Mouse (Mus musculus): ENCODE results near the gene Flrt1.

Gene Flrt1

DNA sequence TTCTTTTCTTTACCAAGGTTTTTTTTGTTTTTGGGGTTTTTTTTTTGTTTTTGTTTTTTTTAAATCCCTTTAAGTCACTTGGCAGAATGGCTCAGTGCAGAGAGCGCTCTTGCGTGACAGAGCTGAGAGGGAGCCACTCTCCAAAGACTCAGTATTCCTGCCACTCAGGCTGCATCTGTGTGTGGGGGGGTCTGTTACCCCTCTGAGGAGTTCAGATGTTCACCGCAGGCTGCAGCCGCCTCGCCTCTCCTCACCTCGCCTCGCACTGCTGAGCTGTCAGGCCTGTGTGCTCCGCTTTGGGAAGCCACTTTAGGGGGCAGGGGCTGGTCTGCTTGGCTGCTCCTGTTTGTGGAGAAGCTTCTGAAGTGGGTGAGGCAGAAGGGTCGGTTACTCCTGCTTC is at the start of gene Flrt1:
TSS of gene Flrt1 (minus strand) at position 186 of the 400 bp plus-strand sequence.
- DNase-seq (ENCODE audit: low spot score in 2 of 2), result no peak

DNA sequence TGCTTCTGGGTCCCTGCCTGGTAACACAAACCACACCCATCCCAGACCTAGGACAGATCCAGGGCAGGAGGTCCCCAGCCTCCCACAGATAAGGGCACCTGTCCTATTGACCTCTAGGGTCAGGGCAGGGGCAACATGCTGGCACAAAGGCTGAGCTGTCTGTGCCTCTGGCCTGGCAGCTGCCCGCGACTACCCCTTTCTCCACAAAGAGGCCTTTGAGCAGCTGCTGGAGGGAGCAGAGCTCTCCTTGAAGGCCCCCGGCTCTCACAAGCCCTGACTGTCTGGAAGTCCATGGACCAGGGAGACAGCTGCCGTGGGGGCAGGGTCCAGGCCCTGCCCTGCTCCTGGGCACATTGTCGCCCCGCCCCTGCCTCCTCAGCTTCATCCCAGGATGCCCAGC is 49.7 kb upstream of the Flrt1 start:
- DNase-seq (ENCODE audit: low spot score in 2 of 2), result no peak

DNA sequence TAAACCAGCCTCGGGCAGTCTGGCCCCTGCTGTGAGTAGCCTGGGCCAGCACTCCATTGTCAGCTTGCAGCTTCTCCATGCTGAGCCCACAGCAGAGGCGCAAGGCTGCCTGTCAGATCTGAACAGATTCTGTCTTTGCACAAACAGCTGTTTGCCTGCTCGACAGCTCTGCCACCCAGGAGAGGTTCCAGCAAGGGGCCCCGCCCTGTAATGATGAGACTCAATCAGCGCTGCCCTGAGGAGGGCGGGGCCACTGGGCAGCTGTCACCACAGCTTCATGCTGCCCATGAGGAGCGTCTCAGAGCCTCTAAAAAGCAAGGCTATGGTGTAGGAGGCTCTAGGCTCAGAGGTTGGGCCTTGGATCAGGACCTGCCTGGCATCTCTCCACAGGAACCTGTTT is 47.7 kb upstream of the Flrt1 start:
- no peak for DNase-seq (ENCODE audit: low spot score in 2 of 2)

DNA sequence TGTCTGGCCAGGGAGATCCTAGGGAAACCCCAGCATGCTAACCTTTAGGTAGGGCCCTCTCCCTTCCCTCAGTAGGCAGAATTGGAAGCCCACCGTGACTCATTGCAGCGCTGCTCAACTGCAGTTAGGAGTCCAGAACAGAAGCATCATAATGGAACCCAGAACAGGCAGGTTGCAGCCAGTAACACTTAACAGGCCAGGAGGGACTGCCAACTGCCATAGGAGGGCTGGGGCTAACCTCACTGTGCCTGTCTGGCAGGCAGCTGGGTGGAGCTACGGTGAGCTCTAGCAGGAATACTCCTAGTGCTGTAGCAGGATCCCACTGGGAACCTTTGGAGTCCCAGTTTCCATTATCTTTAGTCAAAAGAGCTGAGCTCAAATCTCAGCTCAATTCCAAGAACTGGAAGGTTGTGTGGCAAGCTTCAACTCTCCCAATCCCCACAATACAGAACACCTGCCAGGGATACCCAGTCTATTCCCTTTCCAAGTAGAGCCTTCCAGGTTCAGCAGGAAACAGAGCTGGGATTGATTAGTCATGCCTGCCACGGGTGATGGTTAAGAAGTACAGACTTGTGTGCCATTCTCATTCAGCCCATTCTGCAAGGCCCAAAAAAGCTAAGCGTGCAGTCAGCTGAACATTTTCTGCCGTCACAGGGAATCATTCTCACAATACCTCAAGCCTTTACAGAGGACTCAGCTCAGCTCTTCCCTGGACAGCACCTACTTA is 46.6 kb upstream of the Flrt1 start:
- DNase-seq (ENCODE audit: low spot score in 2 of 2), result no peak

DNA sequence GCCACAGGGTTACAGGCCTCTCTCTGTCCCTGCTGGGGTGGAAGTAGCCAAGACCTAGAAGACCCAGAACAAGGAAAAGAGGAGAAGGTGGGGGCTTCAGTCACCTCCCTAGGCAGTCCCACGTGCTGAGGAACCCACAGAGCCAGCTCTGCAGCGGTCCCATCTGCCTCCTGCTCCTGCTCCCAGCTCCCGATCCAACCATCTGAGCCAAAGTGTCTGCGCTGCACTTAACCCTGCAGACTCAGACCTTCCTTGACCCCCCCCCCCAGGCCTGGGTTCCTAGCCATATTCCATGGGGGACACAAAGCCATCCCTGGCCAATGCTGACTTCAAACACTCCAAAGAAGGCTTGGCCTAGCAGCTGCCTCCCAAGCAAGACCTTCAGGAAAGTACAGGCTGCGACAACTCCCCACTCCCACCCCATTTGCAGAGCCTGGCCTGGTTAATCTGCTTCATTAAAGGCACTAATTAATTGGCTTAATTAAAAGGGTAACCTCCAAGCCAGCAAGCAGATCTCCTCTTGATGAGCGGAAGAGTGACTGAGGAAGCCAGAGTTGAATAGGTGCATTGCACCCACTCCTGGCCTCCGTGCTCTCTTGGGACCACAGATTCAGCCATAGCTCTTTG is 45.9 kb upstream of the Flrt1 start:
- DNase-seq (ENCODE audit: low spot score in 2 of 2), result no peak

DNA sequence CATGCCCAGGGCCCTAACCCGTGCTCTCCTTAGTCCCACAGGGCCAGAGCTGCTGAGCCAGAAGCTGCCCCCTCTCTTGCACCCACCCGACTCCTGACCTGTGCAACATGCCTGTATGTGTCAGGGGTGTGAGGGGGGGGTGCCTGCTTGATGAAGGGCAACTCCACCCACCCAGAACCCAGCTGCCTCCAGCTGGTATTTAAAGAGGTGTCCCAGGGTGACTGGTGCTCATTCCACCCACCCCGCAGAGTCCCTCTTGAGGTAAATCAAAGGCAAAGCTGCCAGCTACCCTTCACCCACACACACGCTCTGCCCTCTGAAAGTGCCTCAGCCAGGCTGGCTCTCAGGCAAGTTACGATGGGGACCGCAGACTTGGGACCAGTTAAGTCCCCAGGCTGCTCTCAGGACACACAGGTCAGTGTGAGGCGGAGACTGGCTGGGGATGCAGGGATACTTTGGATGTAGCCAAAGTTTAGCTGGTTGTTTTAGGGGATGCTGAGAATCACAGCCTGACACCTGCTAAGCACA is 43.7 kb upstream of the Flrt1 start:
- peak; percentile 37 to 46 for DNase-seq (ENCODE audit: low spot score in 2 of 2)

DNA sequence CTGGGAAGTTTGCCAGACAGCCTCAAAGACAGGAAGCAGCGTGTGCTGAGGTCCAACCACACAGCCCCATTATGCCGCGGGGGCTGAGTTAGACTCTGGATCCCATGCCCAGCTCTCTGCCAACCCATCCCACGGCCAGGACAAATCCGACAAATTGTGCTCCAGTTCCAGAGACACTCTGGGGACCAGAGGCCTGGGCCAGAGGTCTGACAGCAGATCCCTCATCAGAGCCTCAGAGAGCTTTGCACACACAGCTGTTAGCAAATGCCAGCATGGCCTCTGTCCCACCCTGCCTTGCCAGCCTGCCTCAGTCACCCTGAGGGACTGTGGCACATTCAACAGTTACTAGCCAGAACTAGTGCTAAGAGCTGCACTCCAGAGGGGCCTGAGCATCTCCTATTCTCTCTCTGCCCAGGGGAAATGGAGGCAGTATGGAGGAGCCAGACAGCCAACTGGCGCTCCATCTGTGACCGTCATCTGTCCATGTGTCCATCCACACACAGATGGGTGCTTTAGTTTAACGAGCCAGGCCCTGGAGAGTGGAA is 43.1 kb upstream of the Flrt1 start:
- DNase-seq (ENCODE audit: low spot score in 2 of 2), result no peak

DNA sequence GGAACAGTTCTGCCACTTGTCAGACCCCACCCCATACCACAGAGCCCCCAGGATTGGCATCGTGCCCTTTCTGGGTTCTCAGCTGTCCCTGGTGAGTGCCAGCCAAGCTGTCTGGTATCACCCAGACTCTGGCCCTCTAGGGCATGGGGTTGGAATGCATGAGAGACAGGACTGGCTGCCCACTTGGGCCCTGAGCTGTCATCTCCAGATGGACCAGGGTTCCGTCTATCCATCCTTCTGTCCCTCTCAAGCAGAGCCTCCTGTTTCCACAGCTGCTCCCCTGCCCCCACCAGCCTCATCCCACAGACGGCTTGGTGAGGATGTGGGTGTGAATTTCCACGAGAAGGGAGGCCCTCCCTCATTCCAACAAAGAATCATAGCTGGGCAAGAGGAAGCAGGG is 42.6 kb upstream of the Flrt1 start:
- no peak for DNase-seq (ENCODE audit: low spot score in 2 of 2)

DNA sequence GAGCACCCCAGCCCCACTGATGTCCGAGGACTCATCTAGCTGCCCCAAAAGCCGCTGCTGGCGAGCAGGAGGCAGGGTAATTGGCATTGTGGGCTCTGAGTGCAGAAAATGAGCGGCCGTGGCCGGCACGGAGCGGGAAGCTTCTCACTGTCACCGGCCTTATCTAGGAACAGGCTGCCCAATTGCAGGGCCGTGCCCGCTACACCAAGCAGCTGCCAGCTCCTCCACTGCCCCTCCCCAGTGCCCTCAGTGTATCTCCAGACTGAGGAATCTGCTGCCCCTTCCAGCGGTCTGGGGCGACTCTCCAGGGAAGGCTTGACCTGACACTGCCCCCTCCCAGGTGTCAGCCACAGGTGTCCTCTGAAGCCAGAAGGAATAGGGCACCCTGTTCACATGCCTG is 40.8 kb upstream of the Flrt1 start:
- peak; percentile 35 to 54 for DNase-seq (ENCODE audit: low spot score in 2 of 2)

DNA sequence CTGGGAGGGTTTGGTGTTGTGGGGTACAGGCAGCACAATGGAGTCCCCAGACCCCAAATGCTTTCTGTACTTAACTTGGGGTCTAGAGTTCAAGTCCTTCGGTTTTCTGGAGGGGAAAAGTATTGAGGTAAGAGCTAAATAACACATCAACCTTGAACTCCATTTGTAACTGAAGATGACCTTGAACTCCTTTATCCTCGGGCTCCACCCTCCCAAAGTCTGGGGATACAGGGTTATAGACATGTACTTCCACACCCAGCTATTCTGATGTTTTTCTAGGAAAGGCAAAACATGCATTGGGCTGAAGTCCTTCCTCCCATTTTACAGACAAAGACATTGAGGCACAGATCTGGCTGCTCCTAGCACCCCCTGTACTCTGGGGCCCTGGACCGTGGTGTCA is 38.9 kb upstream of the Flrt1 start:
- DNase-seq (ENCODE audit: low spot score in 2 of 2), result no peak

DNA sequence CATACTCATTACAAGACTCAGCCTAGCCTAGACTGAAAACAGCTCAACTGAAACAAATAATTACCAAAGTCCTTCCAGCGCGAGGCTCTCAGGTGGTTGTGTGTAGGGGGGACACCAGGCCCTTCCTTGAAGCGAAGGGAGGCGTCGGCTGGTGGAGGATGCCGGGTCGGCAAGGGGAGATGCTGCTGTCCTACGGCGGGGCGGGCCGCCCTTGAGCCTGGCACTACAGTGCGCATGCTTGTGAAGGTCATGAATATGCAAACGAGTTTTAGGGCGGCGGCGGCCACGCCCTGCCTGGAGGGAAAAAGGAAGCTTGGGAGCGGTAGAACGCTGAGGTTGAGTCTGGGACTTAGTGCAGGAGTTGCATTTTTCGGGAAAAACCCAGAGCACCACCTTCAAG is 38.3 kb upstream of the Flrt1 start:
- DNase-seq (ENCODE audit: low spot score in 2 of 2), result peak; percentile 28 to 48

DNA sequence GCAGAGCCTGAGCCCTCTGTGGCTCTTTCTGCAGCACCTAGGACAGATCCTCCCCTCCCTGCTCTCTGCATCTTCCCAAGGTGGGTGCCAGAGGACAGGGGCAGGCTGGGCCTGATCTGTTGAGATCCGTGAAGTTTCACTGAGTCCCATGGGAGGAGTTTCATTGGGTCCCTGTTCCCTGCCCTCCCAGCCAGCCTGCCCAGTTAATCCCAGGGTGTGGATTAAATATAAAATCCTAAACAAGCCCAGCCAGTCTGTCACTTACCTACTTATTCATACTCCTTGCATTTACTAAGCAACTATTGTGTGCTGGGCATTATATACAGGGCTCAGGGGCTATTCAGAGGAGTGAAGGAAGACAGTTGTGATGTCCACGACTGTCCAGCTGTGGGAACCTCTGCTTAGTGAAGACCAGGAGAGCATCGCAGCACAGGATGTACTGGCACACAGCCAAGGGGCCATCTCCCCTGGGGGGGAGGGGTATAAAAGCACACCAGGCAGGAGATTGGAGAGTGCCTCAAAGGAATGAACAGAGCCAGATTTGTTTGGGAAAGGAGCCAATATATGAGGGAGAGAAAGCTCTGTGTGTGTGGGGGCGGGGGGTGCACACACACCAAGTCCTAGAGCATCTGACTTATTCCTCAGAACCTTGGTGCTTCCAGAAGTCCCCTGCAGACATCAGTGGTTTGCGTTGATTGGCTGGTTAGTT is 36.8 kb upstream of the Flrt1 start:
- DNase-seq (ENCODE audit: low spot score in 2 of 2), result no peak

DNA sequence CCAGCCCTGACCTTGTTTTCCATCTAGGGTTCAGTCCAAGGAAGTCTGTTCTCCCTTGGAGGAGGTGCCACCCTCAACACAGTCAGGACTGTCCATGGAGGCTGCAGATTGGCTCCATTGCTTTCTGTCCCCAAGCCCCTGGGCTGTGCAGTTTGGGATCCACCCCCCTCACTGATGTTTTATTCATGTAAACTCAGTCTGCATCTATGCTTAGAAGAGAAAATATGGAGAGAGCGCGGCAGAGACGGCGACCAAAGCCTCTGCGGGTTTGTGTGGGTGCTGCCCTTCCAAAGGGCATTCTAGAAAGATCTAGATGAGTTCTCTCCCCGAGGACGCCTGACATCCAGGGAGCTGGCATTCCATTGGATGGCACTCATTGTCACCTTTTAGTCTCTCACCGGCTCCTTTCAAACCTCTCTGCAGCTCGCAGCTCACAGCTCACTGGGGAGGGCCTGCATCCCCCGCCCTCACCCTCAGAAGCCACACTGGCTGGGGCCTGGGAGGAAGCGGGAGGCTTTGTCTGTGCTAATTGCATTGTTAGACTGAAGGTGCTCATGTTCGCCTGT is 35.4 kb upstream of the Flrt1 start:
- DNase-seq (ENCODE audit: low spot score in 2 of 2), result no peak

DNA sequence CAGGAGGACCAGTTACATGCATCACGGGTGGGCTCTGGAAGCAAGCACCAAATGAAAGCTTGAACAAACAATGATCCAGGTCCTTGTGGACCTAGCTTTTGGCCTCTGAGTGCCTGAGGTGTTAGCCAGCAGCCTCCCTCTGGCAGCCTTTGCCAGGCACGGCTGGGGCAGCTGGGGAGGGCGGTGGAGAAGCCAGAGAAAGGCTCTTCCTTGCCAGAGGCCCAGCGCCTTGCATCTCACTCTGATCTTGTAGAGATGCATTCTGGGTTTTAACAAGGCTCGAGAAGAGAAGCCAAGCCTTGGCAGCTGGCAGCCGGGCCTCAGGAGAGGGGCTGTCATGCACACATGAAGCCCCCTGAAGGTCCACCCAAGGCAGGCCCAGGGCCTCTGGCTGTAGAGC is 34.8 kb upstream of the Flrt1 start:
- DNase-seq (ENCODE audit: low spot score in 2 of 2), result no peak

DNA sequence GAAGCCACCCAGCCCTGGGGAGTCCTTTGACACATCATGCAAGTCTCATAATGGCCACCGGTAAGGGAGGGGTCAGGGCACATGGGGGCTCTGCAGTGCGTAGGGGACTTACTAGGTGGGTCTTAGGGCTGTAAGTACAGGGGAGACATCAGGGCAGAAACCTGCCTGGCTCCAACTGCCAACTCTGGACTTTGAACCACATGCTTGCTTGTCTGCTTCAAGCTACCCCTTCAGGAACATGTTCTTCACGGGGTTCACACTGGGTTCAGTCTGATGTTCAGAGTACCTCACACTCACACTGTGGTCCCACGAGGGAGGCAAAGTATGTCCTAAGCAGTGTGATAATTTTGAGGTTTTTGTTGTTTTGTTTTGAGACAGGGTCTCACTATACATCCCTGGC is 33.8 kb upstream of the Flrt1 start:
- no peak for DNase-seq (ENCODE audit: low spot score in 2 of 2)

DNA sequence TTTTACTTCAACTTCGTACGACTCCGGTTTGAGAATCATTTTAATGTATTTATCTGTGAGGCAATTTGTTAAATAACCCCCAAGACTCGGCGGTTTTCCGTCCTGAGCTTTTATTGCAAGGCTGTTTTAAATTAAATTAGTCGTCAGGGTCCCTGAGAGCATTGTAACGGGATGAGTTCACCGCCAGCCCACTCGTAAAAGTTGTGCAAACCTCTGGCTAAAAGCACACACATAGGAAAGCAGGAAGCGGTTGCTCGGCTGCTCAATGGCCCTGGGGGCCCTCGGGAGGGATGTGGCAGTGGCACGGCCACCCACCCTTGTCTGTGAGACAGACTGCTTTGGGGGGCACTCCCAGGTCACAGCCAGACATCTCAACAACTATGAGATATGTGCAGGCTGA is 32.8 kb upstream of the Flrt1 start:
- DNase-seq (ENCODE audit: low spot score in 2 of 2), result no peak

DNA sequence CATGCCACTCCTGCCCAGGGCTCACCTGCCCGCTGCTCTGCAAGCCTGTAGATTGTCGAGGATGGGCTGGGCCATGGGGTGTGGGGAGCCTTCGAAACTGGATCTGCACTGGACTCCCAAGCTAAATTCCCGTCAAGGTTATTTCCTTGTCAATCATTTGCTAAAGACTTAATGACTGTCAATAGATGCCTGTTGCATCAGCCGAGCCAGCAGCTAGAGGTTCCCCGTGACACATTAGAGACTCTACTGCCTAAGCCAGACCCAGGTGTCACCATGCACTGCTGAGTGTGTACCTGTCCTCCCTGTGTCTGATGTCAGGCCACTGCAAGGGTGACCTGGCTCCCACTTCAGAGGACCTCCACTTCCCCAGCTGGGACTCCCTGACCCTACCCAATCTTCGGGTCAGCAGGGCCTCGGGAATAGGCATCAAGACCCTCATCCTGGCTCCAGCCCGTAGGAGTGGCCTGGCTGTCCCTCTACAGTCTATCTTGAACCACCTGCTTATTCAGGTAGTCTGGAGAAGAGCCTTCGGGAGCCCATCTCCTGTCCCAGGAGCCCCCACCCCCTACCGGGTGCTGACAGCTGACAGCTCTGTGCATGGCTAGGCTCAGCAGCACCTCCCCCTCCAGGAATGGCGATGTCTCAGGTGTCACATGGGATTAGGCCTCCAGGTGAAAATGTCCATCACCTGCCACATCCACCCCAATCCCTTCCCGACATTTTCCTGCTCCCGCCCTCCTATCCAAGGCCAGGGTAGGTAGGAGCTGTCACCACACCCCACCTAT is 31.4 kb upstream of the Flrt1 start:
- DNase-seq (ENCODE audit: low spot score in 2 of 2), result no peak

DNA sequence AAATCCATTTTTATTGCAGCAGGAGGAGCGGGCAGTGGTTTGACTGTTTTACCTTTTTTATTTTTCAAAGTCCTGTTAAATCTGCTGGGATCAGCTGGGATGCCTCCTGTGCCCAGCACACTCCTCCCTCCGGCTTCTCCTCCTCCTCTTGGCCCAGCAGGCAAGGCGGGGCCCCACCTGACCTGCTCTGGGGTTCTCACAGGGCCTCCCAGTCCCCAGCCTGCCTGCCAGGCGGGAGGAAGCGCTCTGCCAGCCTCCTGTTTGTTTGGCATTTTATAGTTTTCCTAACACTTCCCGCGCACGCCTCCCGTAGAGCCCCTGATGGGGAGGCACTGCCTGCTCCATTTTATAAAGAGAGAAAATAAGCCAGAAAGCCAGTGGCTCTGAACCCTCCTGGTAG is 30.5 kb upstream of the Flrt1 start:
- DNase-seq (ENCODE audit: low spot score in 2 of 2), result peak; percentile 30 to 47

DNA sequence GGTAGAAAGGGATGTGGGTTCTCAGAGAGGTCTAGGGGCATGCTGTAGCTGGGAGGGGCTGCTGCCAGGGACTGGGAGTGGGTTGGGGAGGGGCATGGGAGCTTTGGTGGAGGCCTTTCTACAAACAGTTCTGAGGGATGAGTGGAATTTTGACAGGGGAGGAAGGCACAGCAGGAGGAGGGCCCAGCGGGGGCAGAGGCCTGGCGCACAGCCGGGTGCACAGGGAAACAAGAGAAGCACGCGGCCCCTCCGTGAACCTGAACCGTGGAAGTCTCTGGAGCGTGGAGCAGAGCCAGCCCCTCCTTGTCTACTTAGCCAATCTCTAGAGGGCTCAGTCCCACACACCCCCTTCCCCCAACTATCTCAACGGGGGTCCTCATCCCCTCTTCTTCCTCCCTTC is 30.0 kb upstream of the Flrt1 start:
- DNase-seq (ENCODE audit: low spot score in 2 of 2), result peak in 1 of 2 experiments; percentile 22

DNA sequence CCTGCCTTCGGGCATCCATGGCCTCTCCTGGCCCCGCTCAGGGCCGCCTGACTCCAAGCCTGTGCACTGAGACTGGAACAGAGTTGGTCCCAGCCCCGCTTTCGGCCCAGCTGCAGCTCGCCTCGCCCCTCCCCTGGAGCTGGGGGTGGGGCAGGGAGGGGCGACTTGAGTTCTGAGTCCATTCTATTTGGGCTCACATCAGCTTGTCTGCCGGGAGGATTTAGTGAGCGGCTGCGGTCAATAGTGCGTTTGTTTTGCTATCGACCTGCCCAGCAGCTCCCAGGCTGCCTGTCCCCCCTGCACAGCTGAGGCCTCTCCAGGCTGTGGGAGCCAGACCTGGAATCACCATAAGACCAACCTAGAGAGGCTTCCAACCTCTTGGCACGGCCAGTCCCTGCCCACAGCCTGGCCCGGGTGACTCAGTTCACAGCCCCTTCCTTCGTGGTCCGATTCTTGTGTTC is 29.1 kb upstream of the Flrt1 start:
- DNase-seq (ENCODE audit: low spot score in 2 of 2), result peak; percentile 42 to 46

DNA sequence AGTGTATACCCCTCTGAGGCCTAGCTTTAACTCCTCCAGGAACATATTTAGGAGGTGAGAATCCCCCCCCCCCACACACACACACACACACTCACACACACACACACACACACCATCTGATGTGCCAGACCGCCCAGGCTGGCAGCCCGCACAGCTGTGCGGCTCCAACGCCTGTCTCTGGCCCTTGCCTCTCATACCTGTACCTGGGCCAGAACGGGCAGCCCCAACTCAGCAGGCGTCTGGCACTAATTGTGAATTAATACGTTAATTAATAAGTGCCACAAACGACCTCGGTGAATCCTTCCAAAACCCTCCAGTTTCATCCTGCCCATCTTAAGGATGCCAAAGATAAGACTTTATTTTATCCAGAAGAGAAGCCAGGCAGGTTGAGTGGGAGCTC is 27.9 kb upstream of the Flrt1 start:
- no peak for DNase-seq (ENCODE audit: low spot score in 2 of 2)

Measured in heart, adult 9 months (tissue).